Mouse (Mus musculus): Measurements from ENCODE around the gene Supt6. TPM values are rescaled to one million over a fixed set of nuclear protein-coding genes. Genes with fewer than 3 reads are reported as not detected.
A peak's percentile ranks its signal among the peaks of the same experiment; 100 is the strongest.

Gene Supt6
- polyA plus RNA-seq, 1 experiment from 2014 or later = 34.0 TPM

DNA sequence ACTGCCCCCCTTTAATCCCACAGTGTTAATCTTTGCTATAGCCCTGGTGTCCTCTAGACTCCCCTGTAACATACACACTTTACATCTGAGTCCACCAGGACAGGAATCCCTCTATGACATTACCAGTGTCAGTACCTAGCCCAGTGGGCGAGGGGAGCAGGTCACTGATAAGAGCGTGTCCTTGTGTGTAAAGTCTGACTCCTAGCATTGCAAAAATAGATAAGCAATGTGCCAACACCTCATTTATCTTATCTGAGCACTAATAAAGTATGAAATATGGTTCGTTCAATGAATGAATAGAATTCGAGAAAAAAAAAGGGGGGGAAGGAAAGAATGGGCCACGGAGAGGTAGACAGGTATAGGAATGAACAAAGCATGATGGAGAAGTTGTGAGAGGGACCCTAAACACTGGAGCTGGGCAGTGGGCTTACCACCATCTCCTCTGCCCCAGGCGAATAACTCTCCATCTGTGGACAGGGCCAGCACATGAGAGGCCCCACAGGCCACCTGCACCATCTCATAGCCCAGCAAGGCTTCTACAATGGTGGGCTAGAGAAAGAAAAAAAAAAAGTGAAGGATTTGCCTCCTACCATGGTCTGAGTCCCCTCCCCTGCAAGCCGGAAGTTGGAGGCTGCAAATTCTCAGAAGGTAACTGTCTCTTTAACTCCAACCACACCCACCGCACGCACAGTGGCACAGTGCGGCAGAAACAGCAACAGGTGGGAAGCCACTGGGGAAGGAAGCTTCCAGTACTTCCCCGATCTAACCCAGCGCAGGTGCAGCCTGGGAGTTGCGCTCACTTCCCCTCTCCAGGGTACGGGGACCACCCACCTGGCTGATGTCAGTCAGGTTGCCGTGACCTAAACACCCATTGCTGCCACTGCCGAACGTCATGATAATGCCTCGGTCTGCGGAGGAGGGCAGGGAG is 77.0 kb downstream of the Supt6 start:
- Histone ChIP-seq H3K4me1 (replicated peaks; ENCODE audit: control insufficient read depth, insufficient read depth, low read length) (peaks cover 8% of the 10 kb centered on the region), H3K27me3 (ENCODE audit: control insufficient read depth, insufficient read depth, low read length) (0 out of 2 replicates have a peak, but pooled peaks cover 2% of the 10 kb centered on the region), H3K27ac (ENCODE audit: low read depth, low read length) (no peak overlapping the region), H3K9me3 (ENCODE audit: control insufficient read depth, low read length) (no peaks in the 10 kb centered on the region), H3K36me3 (ENCODE audit: control insufficient read depth, insufficient read depth, low read length) (no peaks in the 10 kb centered on the region), H3K4me3 (ENCODE audit: low read depth, low read length) (no peak overlapping the region), H3K9ac (ENCODE audit: low read length) (no peak overlapping the region), H3K4me2 (ENCODE audit: low read depth, low read length, severe bottlenecking) (no peak overlapping the region)
- ATAC-seq (replicated peaks; ENCODE audit: low FRiP score) (no peak), DNase-seq (ENCODE audit: low spot score) (no peak)
- 61% methylated on average over 19 of the region's 19 CpGs for WGBS

GRCm38 (mm10) chr11:78167257-78167959 is 78.4 kb downstream of the Supt6 start:
- Histone ChIP-seq H3K4me3 (ENCODE audit: low read depth, low read length) (no peak overlapping the region), H3K4me2 (ENCODE audit: low read depth, low read length, severe bottlenecking) (no peak overlapping the region), H3K9ac (ENCODE audit: low read length) (no peak overlapping the region), H3K9me3 (ENCODE audit: control insufficient read depth, low read length) (no peaks in the 10 kb centered on the region), H3K27ac (ENCODE audit: low read depth, low read length) (no peak overlapping the region), H3K4me1 (replicated peaks; ENCODE audit: control insufficient read depth, insufficient read depth, low read length) (peaks cover 16% of the 10 kb centered on the region), H3K27me3 (ENCODE audit: control insufficient read depth, insufficient read depth, low read length) (0 out of 2 replicates have a peak, but pooled peaks cover 2% of the 10 kb centered on the region), H3K36me3 (ENCODE audit: control insufficient read depth, insufficient read depth, low read length) (no peaks in the 10 kb centered on the region; the same call in 1 of the 2 replicates)
- ATAC-seq (replicated peaks; ENCODE audit: low FRiP score) (no peak), DNase-seq (ENCODE audit: low spot score) (no peak)
- 87% methylated on average over 14 of the region's 14 CpGs for WGBS

DNA sequence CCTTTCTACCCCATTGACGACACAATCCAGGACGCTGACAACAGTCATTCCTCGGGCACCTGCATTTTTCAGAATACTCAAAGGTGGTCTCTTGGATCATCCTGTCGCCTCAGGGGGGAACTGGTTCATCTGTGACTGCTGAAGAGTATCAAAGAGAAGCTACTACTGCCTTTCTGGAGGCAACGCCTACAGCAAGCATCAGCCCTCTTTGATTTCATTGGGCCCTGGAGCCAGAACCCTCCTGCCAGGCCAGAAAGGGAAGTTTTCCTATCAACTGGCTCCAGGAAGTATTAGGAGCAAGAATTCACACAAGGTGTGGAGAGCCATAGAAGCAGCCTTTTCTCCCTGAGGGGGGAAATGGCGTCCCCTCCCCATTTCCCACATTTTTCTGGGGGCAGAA is 79.1 kb downstream of the Supt6 start:
- H3K27ac ChIP-seq (ENCODE audit: low read depth, low read length) = no peak overlapping the region
- H3K4me1 ChIP-seq (replicated peaks; ENCODE audit: control insufficient read depth, insufficient read depth, low read length) = peaks cover 18% of the 10 kb centered on the region
- no peak for ATAC-seq (replicated peaks; ENCODE audit: low FRiP score)
- no peak for DNase-seq (ENCODE audit: low spot score)
- H3K4me3 ChIP-seq (ENCODE audit: low read depth, low read length) = no peak overlapping the region
- H3K27me3 ChIP-seq (ENCODE audit: control insufficient read depth, insufficient read depth, low read length) = 0 out of 2 replicates have a peak, but pooled peaks cover 2% of the 10 kb centered on the region
- no peak overlapping the region for H3K9ac ChIP-seq (ENCODE audit: low read length)
- H3K36me3 ChIP-seq (ENCODE audit: control insufficient read depth, insufficient read depth, low read length) = peaks cover 3% of the 10 kb centered on the region
- no peak overlapping the region for H3K4me2 ChIP-seq (ENCODE audit: low read depth, low read length, severe bottlenecking)
- WGBS = 65% methylated on average over 6 of the region's 6 CpGs
- H3K9me3 ChIP-seq (ENCODE audit: control insufficient read depth, low read length) = no peaks in the 10 kb centered on the region

DNA sequence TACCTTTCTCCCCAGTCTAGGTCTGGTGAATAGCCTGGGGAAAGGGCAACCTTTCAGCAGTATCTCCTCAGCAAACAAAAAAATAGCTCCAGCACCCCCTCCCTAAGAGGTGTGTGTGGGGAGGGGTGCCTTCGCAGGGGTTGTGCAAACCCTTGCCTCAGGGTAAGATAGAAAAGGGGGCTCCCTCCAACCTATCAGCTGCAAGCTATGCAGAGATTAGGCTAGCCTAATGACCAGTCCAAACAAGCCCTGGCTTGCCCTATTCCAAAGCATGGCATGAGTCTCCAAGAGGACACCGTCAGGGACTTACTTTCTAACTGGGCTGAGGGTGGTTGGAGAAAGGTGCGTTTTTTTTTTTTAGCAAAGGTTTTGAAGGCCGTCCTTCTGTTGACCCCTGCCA is 79.6 kb downstream of the Supt6 start:
- 0 out of 2 replicates have a peak, but pooled peaks cover 2% of the 10 kb centered on the region for H3K27me3 ChIP-seq (ENCODE audit: control insufficient read depth, insufficient read depth, low read length)
- ATAC-seq (replicated peaks; ENCODE audit: low FRiP score) (no peak), DNase-seq (ENCODE audit: low spot score) (no peak)
- peaks cover 3% of the 10 kb centered on the region for H3K36me3 ChIP-seq (ENCODE audit: control insufficient read depth, insufficient read depth, low read length)
- peak overlapping the region; percentile 87 for H3K9ac ChIP-seq (ENCODE audit: low read length)
- 44% methylated on average over 4 of the region's 4 CpGs for WGBS
- peak overlapping the region; percentile 86 for H3K4me2 ChIP-seq (ENCODE audit: low read depth, low read length, severe bottlenecking)
- peaks cover 18% of the 10 kb centered on the region for H3K4me1 ChIP-seq (replicated peaks; ENCODE audit: control insufficient read depth, insufficient read depth, low read length)
- H3K4me3 ChIP-seq (ENCODE audit: low read depth, low read length) = peak overlapping the region; percentile 99; the same call in 1 of the 2 replicates
- H3K9me3 ChIP-seq (ENCODE audit: control insufficient read depth, low read length) = no peaks in the 10 kb centered on the region
- H3K27ac ChIP-seq (ENCODE audit: low read depth, low read length) = no peak overlapping the region

DNA sequence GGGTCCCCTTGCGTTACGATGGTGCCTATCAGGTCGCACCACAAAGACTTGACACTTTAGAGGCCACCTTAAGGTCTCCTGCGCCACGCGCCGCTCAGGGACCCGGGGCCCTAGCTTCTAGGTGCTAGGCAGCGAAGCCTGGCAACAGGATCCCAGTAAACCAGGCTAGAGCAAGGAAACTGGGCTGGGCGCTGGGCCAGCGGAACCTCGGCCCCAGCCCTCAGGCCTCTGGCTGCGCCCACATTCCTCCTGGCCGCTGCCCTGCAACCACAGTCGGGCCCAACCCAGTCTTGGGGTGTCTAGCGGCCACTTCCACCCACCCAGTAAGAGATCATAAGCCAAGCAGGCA is 80.1 kb downstream of the Supt6 start:
- 3% methylated on average over 16 of the region's 16 CpGs for WGBS
- Histone ChIP-seq H3K27ac (ENCODE audit: low read depth, low read length) (peak overlapping the region; percentile 37; the same call in 1 of the 2 replicates), H3K4me1 (replicated peaks; ENCODE audit: control insufficient read depth, insufficient read depth, low read length) (peaks cover 18% of the 10 kb centered on the region), H3K9me3 (ENCODE audit: control insufficient read depth, low read length) (no peaks in the 10 kb centered on the region), H3K36me3 (ENCODE audit: control insufficient read depth, insufficient read depth, low read length) (peaks cover 3% of the 10 kb centered on the region), H3K4me2 (ENCODE audit: low read depth, low read length, severe bottlenecking) (peak overlapping the region; percentile 86), H3K4me3 (ENCODE audit: low read depth, low read length) (peak overlapping the region; percentile 99), H3K9ac (ENCODE audit: low read length) (peak overlapping the region; percentile 87), H3K27me3 (ENCODE audit: control insufficient read depth, insufficient read depth, low read length) (0 out of 2 replicates have a peak, but pooled peaks cover 2% of the 10 kb centered on the region)
- DNase-seq (ENCODE audit: low spot score) = no peak
- ATAC-seq (replicated peaks; ENCODE audit: low FRiP score) = peak; percentile 13; the same call in 1 of the 2 replicates

GRCm38 (mm10) chr11:78164924-78165760 is 80.6 kb downstream of the Supt6 start, which contains the start of gene Traf4:
Traf4 (minus strand) TSS chr11:78165589.
- Histone ChIP-seq H3K4me2 (ENCODE audit: low read depth, low read length, severe bottlenecking) (peak within 1 kb of the TSS; percentile 86), H3K9me3 (ENCODE audit: control insufficient read depth, low read length) (no peaks in the 10 kb centered on the region), H3K36me3 (ENCODE audit: control insufficient read depth, insufficient read depth, low read length) (peaks cover 5% of the 10 kb centered on the region), H3K27ac (ENCODE audit: low read depth, low read length) (peak within 1 kb of the TSS; percentile 91), H3K4me1 (replicated peaks; ENCODE audit: control insufficient read depth, insufficient read depth, low read length) (peaks cover 18% of the 10 kb centered on the region), H3K4me3 (ENCODE audit: low read depth, low read length) (peak within 1 kb of the TSS; percentile 99), H3K9ac (ENCODE audit: low read length) (peak within 1 kb of the TSS; percentile 87), H3K27me3 (ENCODE audit: control insufficient read depth, insufficient read depth, low read length) (0 out of 2 replicates have a peak, but pooled peaks cover 2% of the 10 kb centered on the region)
- DNase-seq (ENCODE audit: low spot score) (peak; percentile 94), ATAC-seq (replicated peaks; ENCODE audit: low FRiP score) (peak; percentile 80)
- WGBS = under 1% methylated on average over 69 of the region's 78 CpGs

- Histone ChIP-seq H3K4me3 (ENCODE audit: low read depth, low read length) (peak overlapping the region; percentile 99), H3K9ac (ENCODE audit: low read length) (peak overlapping the region; percentile 87), H3K27me3 (ENCODE audit: control insufficient read depth, insufficient read depth, low read length) (0 out of 2 replicates have a peak, but pooled peaks cover 2% of the 10 kb centered on the region), H3K9me3 (ENCODE audit: control insufficient read depth, low read length) (no peaks in the 10 kb centered on the region), H3K36me3 (ENCODE audit: control insufficient read depth, insufficient read depth, low read length) (peaks cover 10% of the 10 kb centered on the region), H3K27ac (ENCODE audit: low read depth, low read length) (peak overlapping the region; percentile 91), H3K4me1 (replicated peaks; ENCODE audit: control insufficient read depth, insufficient read depth, low read length) (peaks cover 18% of the 10 kb centered on the region), H3K4me2 (ENCODE audit: low read depth, low read length, severe bottlenecking) (peak overlapping the region; percentile 86)
- DNase-seq (ENCODE audit: low spot score) (no peak), ATAC-seq (replicated peaks; ENCODE audit: low FRiP score) (peak; percentile 14; the same call in 1 of the 2 replicates)
- WGBS = 0% methylated on average over 14 of the region's 14 CpGs
Observed at GRCm38 (mm10) chr11:78164604-78164923, 81.2 kb downstream of the Supt6 start.

Data from forebrain, embryonic 11.5 days (tissue).